Mouse (Mus musculus) limb, embryonic 15.5 days (tissue): Measurements from ENCODE around the gene Car12. TPM values are rescaled to one million over a fixed set of nuclear protein-coding genes. Genes with fewer than 3 reads are reported as not detected.

Experiments
- ATAC-seq: fragments of 200-750 bp; cut with Nextera tagmentation; 2 replicates; pipeline ENCODE4 v1.8.0; 2017; ENCODE audit warnings: low read depth, moderate TSS enrichment; ENCODE audit not compliant: insufficient number of reproducible peaks, low FRiP score, low TSS enrichment
- H3K27ac ChIP-seq: fragments of 300-500 bp; sonication (generic); 2 replicates; pipeline ENCODE4 v1.5.1; 2015; ENCODE audit warnings: moderate library complexity, mild to moderate bottlenecking, inconsistent platforms
- H3K27me3 ChIP-seq: fragments of 300-500 bp; sonication (generic); 2 replicates; pipeline ENCODE4 v1.6.1; 2015; ENCODE audit warnings: inconsistent platforms
- H3K36me3 ChIP-seq: fragments of 300-500 bp; sonication (generic); 2 replicates; pipeline ENCODE4 v1.6.1; 2015; ENCODE audit warnings: inconsistent platforms
- H3K4me1 ChIP-seq: fragments of 300-500 bp; sonication (generic); 2 replicates; pipeline ENCODE4 v1.6.1; 2015; ENCODE audit warnings: inconsistent platforms
- H3K4me2 ChIP-seq: fragments of 300-500 bp; sonication (generic); 2 replicates; pipeline ENCODE4 v1.6.1; 2015; ENCODE audit warnings: mild to moderate bottlenecking, inconsistent platforms
- H3K4me3 ChIP-seq: fragments of 300-500 bp; sonication (generic); 2 replicates; pipeline ENCODE4 v1.5.1; 2015; ENCODE audit warnings: mild to moderate bottlenecking, inconsistent platforms
- H3K9ac ChIP-seq: fragments of 300-500 bp; sonication (generic); 2 replicates; pipeline ENCODE4 v1.6.1; 2015; ENCODE audit warnings: inconsistent platforms
- H3K9me3 ChIP-seq: fragments of 300-500 bp; sonication (generic); 2 replicates; pipeline ENCODE4 v1.6.1; 2016; ENCODE audit warnings: inconsistent platforms
- WGBS: fragments of 180-500 bp; shearing (Covaris S2); methylation state at CpG from one replicate; pipeline ENCODE4 v1.1.7; 2015; 5-methylcytosine and 5-hydroxymethylcytosine counted together
- polyA plus RNA-seq: library from polyadenylated mRNA; unstranded; fragments of >200 nt; fragmentation: Nextera tagmentation; extraction: Ambion mirVana; gene quantifications from 2 replicates; pipeline ENCODE4 v1.2.1, GENCODE M21; 2015

Car12 gene
- polyA plus RNA-seq, 1 experiment from 2014 or later: 33.6 TPM

GRCm38 (mm10) chr9:66715361-66715760 is 1.9 kb downstream of the Car12 start:
- 0 out of 2 replicates have a peak overlapping the region, but pooled peaks have one; percentile 0 for H3K27ac ChIP-seq
- H3K36me3 ChIP-seq: no peaks in the 10 kb centered on the region
- no peak for ATAC-seq
- H3K9ac ChIP-seq: no peak overlapping the region
- no peaks in the 10 kb centered on the region for H3K27me3 ChIP-seq
- 59% methylated on average over 2 of the region's 2 CpGs for WGBS
- peak overlapping the region; percentile 71; the same call in 1 of the 2 replicates for H3K4me2 ChIP-seq
- H3K4me3 ChIP-seq: peak overlapping the region; percentile 46
- H3K9me3 ChIP-seq: no peaks in the 10 kb centered on the region
- peaks cover 48% of the 10 kb centered on the region for H3K4me1 ChIP-seq

DNA sequence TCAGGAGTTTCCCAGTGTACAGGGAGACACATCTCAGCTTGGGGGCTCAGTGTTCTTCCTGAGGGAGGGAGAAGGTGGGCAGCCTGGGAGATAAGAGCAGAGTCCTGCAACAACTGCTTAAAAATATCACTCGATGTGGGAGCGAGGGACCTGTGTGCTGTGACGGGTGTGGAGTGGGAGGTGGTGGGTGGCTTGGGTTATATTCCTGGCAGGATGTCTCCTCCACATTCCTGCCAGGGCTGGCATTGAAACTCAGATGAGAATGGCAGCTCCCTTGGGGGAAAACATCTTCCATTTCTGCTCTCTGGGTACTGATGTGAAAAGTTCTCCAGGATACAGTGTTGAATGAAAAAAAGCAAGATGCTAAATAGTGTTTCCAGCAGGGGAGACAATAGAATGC is 3.0 kb downstream of the Car12 start:
- Histone ChIP-seq H3K9me3 (no peaks in the 10 kb centered on the region), H3K4me2 (no peak overlapping the region), H3K9ac (no peak overlapping the region), H3K36me3 (no peaks in the 10 kb centered on the region), H3K27me3 (no peaks in the 10 kb centered on the region), H3K4me1 (peaks cover 44% of the 10 kb centered on the region), H3K27ac (no peak overlapping the region), H3K4me3 (no peak overlapping the region)
- no peak for ATAC-seq
- WGBS: 87% methylated on average over 3 of the region's 3 CpGs

DNA sequence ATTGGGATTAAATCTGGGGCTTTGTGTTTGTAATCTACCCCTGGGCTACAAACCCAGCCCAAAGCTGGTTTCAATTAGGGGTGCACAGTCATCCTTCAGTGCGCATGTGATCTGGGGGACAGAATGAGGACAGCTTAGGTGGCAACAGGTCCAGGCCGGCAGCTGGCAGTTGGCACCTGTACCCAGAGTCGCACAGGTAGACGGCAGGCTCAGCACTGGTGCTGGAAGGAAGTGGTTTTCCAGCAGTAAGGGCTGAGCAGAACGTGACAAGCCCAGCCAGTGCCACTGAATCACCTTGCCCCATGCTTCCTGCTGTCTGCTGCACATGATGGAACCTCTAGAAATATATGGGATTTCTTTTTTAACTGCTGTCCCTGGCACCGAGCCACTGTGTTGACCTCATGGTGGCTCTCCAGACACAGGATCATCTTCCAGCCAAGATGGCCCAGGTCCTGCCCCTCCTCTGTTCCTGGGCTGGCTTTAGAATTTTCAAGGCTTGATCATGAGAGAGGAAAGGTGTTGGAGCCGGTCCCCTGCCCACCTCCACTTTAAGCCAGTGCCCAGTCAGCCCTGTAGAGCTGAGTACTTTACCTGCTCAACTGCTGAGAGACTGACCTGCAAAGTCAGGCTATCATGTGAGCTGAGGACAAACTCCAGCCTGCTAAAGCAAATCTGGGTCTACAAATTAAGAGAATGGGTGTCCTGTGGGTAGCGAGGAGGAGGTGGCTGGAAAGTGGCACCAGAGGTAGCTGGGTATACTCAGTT is 7.4 kb downstream of the Car12 start:
- no peak overlapping the region for H3K4me3 ChIP-seq
- H3K9me3 ChIP-seq: no peaks in the 10 kb centered on the region
- no peak overlapping the region for H3K4me2 ChIP-seq
- H3K27me3 ChIP-seq: no peaks in the 10 kb centered on the region
- peaks cover 60% of the 10 kb centered on the region for H3K4me1 ChIP-seq
- no peak overlapping the region for H3K9ac ChIP-seq
- 86% methylated on average over 8 of the region's 8 CpGs for WGBS
- ATAC-seq: no peak
- H3K36me3 ChIP-seq: no peaks in the 10 kb centered on the region
- no peak overlapping the region for H3K27ac ChIP-seq

DNA sequence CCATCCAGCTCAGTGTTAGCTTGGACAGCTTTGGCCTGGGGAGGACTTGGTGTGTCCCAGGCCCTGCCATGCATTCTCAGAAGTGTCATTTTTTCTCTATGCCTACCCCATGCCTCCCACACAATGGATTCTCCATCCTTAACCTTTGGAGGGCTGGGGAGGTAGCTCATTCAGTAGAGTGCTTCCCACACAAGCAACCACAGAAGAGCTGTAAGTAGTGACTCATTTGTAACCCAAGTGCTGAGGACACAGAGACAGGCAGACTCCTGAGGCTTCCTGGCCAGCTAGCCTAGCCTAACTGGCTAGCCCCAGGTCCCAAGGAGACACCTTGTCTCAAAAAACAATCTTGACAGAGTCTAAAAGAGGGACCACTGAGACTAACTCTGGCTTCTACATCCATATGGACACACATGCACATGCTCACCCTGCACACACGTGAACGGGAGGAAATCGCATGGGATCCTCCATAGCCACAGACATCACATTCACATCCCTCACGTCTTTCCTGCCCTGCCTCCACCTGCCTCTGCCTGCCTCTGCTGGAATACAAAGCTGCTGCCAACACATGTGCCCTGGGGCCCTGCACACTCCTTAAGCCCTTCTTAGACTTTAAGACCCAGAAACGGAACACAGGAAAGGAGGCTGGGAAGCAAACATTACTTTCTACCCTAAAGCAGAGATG is 8.8 kb downstream of the Car12 start:
- Histone ChIP-seq H3K36me3 (no peaks in the 10 kb centered on the region), H3K27me3 (no peaks in the 10 kb centered on the region), H3K9me3 (no peaks in the 10 kb centered on the region), H3K27ac (peak overlapping the region; percentile 82), H3K4me2 (no peak overlapping the region), H3K4me3 (no peak overlapping the region), H3K9ac (no peak overlapping the region), H3K4me1 (peaks cover 69% of the 10 kb centered on the region)
- peak; percentile 7; the same call in 1 of the 2 replicates for ATAC-seq
- WGBS: 24% methylated on average over 5 of the region's 5 CpGs

- Histone ChIP-seq H3K4me2 (no peak overlapping the region), H3K9me3 (no peaks in the 10 kb centered on the region)
Observed at GRCm38 (mm10) chr9:66722869-66723272, 9.4 kb downstream of the Car12 start.

DNA sequence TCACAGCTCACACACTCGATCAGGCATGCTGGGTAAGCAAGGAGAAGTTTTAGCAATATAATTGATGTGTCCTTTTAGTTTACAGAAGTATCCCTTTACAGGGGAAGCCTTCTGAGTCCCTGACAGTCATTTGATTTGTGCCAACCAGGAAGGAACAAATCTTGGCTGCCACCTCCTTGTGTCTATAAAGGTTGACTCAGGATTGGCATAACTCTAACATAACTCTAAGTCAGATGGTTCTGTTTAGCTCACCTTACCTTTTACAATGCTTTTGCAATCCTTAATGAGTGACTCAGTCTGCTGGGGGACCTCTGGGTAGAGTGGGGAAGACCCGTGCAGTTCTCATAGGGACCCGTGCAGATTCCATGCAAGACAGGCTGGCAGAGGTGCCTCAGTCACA is 12.1 kb downstream of the Car12 start:
- H3K4me1 ChIP-seq: peaks cover 50% of the 10 kb centered on the region
- no peaks in the 10 kb centered on the region for H3K27me3 ChIP-seq
- no peak overlapping the region for H3K9ac ChIP-seq
- H3K9me3 ChIP-seq: no peaks in the 10 kb centered on the region
- H3K27ac ChIP-seq: peak overlapping the region; percentile 54
- 25% methylated on average over 3 of the region's 3 CpGs for WGBS
- no peak overlapping the region for H3K4me2 ChIP-seq
- H3K36me3 ChIP-seq: no peaks in the 10 kb centered on the region; the same call in 1 of the 2 replicates
- no peak for ATAC-seq
- no peak overlapping the region for H3K4me3 ChIP-seq

More at GRCm38 (mm10) chr9:66722869-66723272, 9.4 kb downstream of the Car12 start:
- Histone ChIP-seq H3K27ac (peak overlapping the region; percentile 82), H3K4me3 (no peak overlapping the region), H3K9ac (no peak overlapping the region), H3K4me1 (peaks cover 66% of the 10 kb centered on the region), H3K36me3 (no peaks in the 10 kb centered on the region), H3K27me3 (no peaks in the 10 kb centered on the region)
- peak; percentile 6; the same call in 1 of the 2 replicates for ATAC-seq
- 12% methylated on average over 5 of the region's 5 CpGs for WGBS

- Histone ChIP-seq H3K27me3 (no peaks in the 10 kb centered on the region), H3K9me3 (no peaks in the 10 kb centered on the region), H3K9ac (no peak overlapping the region), H3K27ac (no peak overlapping the region), H3K36me3 (no peaks in the 10 kb centered on the region; the same call in 1 of the 2 replicates), H3K4me3 (no peak overlapping the region), H3K4me1 (peaks cover 46% of the 10 kb centered on the region), H3K4me2 (no peak overlapping the region)
- ATAC-seq: no peak
- WGBS: 64% methylated on average over 7 of the region's 7 CpGs
Observed at GRCm38 (mm10) chr9:66727333-66727732, 13.8 kb downstream of the Car12 start.

DNA sequence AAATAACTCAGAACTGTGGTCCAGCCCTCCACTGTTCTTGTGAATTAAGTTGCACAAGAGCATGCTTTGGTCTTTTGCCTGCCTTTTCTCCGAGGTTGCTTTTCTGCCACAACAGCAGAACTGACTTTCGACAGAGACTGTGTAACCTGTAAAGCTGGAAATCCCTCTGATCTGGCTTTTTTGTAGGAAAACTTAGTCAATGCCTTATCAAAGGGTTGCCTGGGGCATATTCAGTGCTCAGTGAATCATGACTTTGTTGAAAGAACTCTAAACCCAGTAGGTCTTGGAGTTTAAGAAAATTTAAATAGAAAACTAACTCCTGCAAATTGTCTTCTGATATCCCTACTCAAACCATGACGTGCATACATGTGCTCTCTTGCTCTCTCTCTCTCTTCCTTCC is 17.1 kb downstream of the Car12 start:
- no peak overlapping the region for H3K9ac ChIP-seq
- H3K4me2 ChIP-seq: no peak overlapping the region
- H3K4me3 ChIP-seq: no peak overlapping the region
- no peak for ATAC-seq
- H3K4me1 ChIP-seq: peaks cover 31% of the 10 kb centered on the region
- peak overlapping the region; percentile 73 for H3K27ac ChIP-seq
- WGBS: 54% methylated on average over 3 of the region's 3 CpGs
- H3K27me3 ChIP-seq: no peaks in the 10 kb centered on the region
- H3K36me3 ChIP-seq: no peaks in the 10 kb centered on the region; the same call in 1 of the 2 replicates
- no peaks in the 10 kb centered on the region for H3K9me3 ChIP-seq

- no peaks in the 10 kb centered on the region for H3K27me3 ChIP-seq
- H3K4me1 ChIP-seq: peaks cover 23% of the 10 kb centered on the region
- no peaks in the 10 kb centered on the region for H3K9me3 ChIP-seq
- no peak overlapping the region for H3K4me2 ChIP-seq
- WGBS: 59% methylated on average over 7 of the region's 7 CpGs
- no peaks in the 10 kb centered on the region; the same call in 1 of the 2 replicates for H3K36me3 ChIP-seq
- H3K9ac ChIP-seq: no peak overlapping the region
- no peak overlapping the region for H3K4me3 ChIP-seq
- peak overlapping the region; percentile 73 for H3K27ac ChIP-seq
- no peak for ATAC-seq
Observed at GRCm38 (mm10) chr9:66731284-66731683, 17.8 kb downstream of the Car12 start.

GRCm38 (mm10) chr9:66732791-66733691 is 19.6 kb downstream of the Car12 start:
- no peak; the same call in 1 of the 2 replicates for ATAC-seq
- H3K4me1 ChIP-seq: peaks cover 12% of the 10 kb centered on the region
- WGBS: 29% methylated on average over 15 of the region's 15 CpGs
- peak overlapping the region; percentile 73 for H3K27ac ChIP-seq
- H3K9ac ChIP-seq: no peak overlapping the region
- H3K4me2 ChIP-seq: no peak overlapping the region
- H3K36me3 ChIP-seq: no peaks in the 10 kb centered on the region; the same call in 1 of the 2 replicates
- no peaks in the 10 kb centered on the region for H3K27me3 ChIP-seq
- H3K4me3 ChIP-seq: no peak overlapping the region
- no peaks in the 10 kb centered on the region for H3K9me3 ChIP-seq

GRCm38 (mm10) chr9:66734568-66734967 is 21.1 kb downstream of the Car12 start:
- H3K9ac ChIP-seq: no peak overlapping the region
- no peaks in the 10 kb centered on the region for H3K9me3 ChIP-seq
- peaks cover 12% of the 10 kb centered on the region for H3K4me1 ChIP-seq
- H3K36me3 ChIP-seq: no peaks in the 10 kb centered on the region
- no peak overlapping the region for H3K4me2 ChIP-seq
- no peak overlapping the region for H3K4me3 ChIP-seq
- no peak overlapping the region for H3K27ac ChIP-seq
- ATAC-seq: no peak
- H3K27me3 ChIP-seq: no peaks in the 10 kb centered on the region
- WGBS: 81% methylated on average over 6 of the region's 6 CpGs
